Mouse (Mus musculus) cerebellum, adult (tissue): ENCODE results near the gene Pdzd2.

ENCODE experiments used
- ATAC-seq: cut with Nextera tagmentation; 2 replicates; pipeline ENCODE4 v1.9.2; 2017; ENCODE audit warnings: mild to moderate bottlenecking, moderate library complexity, mixed read lengths; ENCODE audit not compliant: insufficient number of reproducible peaks, low FRiP score, low TSS enrichment

Pdzd2 gene

GRCm38 (mm10) chr15:12586852-12587424, 152.8 kb downstream of the Pdzd2 start:
- ATAC-seq: no peak

GRCm38 (mm10) chr15:12586154-12586553, 153.6 kb downstream of the Pdzd2 start:
- peak; percentile 62; the same call in 1 of the 2 replicates for ATAC-seq

- ATAC-seq: no peak
These were observed 156.7 kb downstream of the Pdzd2 start for GRCm38 (mm10) chr15:12583051-12583450.

GRCm38 (mm10) chr15:12582471-12582870, 157.3 kb downstream of the Pdzd2 start:
- no peak for ATAC-seq

- no peak for ATAC-seq
These were observed 160.5 kb downstream of the Pdzd2 start for GRCm38 (mm10) chr15:12579196-12579595.

- no peak for ATAC-seq
These were observed 161.4 kb downstream of the Pdzd2 start for GRCm38 (mm10) chr15:12578276-12578675.

GRCm38 (mm10) chr15:12577715-12578114, 162.0 kb downstream of the Pdzd2 start:
- no peak for ATAC-seq

- ATAC-seq: peak; percentile 71
These were observed 162.5 kb downstream of the Pdzd2 start for GRCm38 (mm10) chr15:12577054-12577696.

GRCm38 (mm10) chr15:12573621-12574020, 166.1 kb downstream of the Pdzd2 start:
- no peak for ATAC-seq

- no peak for ATAC-seq
These were observed 168.6 kb downstream of the Pdzd2 start for GRCm38 (mm10) chr15:12571168-12571567.

GRCm38 (mm10) chr15:12566637-12567440, 172.9 kb downstream of the Pdzd2 start:
- ATAC-seq: no peak

GRCm38 (mm10) chr15:12565281-12565680, 174.4 kb downstream of the Pdzd2 start:
- no peak for ATAC-seq

- no peak for ATAC-seq
These were observed 179.2 kb downstream of the Pdzd2 start for GRCm38 (mm10) chr15:12560505-12560904.

GRCm38 (mm10) chr15:12557663-12558436, 181.9 kb downstream of the Pdzd2 start:
- ATAC-seq: no peak

GRCm38 (mm10) chr15:12553211-12553610, 186.5 kb downstream of the Pdzd2 start:
- no peak for ATAC-seq

- no peak for ATAC-seq
These were observed 188.8 kb downstream of the Pdzd2 start for GRCm38 (mm10) chr15:12550919-12551318.

- no peak for ATAC-seq
These were observed 189.3 kb downstream of the Pdzd2 start for GRCm38 (mm10) chr15:12550376-12550775.

GRCm38 (mm10) chr15:12549919-12550305, 189.8 kb downstream of the Pdzd2 start:
- ATAC-seq: no peak

- peak; percentile 49; the same call in 1 of the 2 replicates for ATAC-seq
These were observed 190.3 kb downstream of the Pdzd2 start for GRCm38 (mm10) chr15:12549271-12549918.

GRCm38 (mm10) chr15:12548696-12549095, 191.0 kb downstream of the Pdzd2 start:
- ATAC-seq: 0 out of 2 replicates have a peak, but pooled peaks have one; percentile 11
